Comparison of ENCODE assay signal across 11 mouse cellular contexts in the genomic region with DNA sequence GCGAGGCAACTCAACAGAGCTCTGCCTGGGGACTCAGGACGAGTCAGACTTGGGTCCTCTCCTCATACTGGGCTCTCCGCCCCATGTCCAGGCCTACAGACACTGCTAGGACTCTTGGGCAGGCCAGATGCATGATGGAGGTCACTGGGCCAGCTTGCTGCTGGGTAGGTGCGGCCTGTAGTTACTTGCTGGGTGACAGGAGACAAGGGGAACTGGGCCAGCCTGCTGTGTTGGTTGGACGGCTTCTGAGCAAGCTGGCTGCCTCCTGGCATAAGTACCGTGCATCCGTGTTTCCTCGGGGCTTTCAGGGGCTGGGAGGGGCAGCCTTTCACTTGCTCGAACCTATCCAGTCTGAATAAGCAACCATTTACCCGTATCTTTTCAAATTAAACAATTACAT. TPM values are rescaled to one million over a fixed set of nuclear protein-coding genes. Genes with fewer than 3 reads are reported as not detected.
DNase-seq lines count a peak whose midpoint lies in the region; ATAC-seq and TF ChIP-seq lines count a peak whose summit lies in the region.
"Had no signal": no experiment of that assay in that cellular context is flagged by ENCODE, and none has a peak within 500 bp of the region (broad histone marks: within the 10 kb centered on the region; RNA-seq: fewer than 3 reads in every experiment).

No protein-coding gene starts in this region.

- H3K4me2 ChIP-seq in intestine, embryonic 16.5 days (ENCODE audit: low read depth, low read length), result no peak overlapping the region
- no peak overlapping the region for H3K4me2 ChIP-seq in intestine, postnatal 0 days (replicated peaks; ENCODE audit: low read depth)
- no peak overlapping the region for H3K4me2 ChIP-seq in kidney, postnatal 0 days (ENCODE audit: low read length)

- H3K9me3 ChIP-seq in intestine, embryonic 16.5 days (ENCODE audit: control insufficient read depth, low read length), result no peaks in the 10 kb centered on the region
- H3K9me3 ChIP-seq in intestine, postnatal 0 days (ENCODE audit: control insufficient read depth), result no peaks in the 10 kb centered on the region
- no peaks in the 10 kb centered on the region for H3K9me3 ChIP-seq in ES-E14 (ENCODE audit: control insufficient read depth, insufficient read depth, low read depth, low read length)
- no peaks in the 10 kb centered on the region for H3K9me3 ChIP-seq in kidney, postnatal 0 days (replicated peaks; ENCODE audit: low read length)

- WGBS in intestine, embryonic 16.5 days, result 76% methylated on average over 10 of the region's 10 CpGs
- WGBS in intestine, postnatal 0 days, result 76% methylated on average over 10 of the region's 10 CpGs
- 73% methylated on average over 10 of the region's 10 CpGs for WGBS in kidney, postnatal 0 days

- H3K4me3 ChIP-seq in intestine, embryonic 16.5 days (ENCODE audit: low read length), result no peak overlapping the region
- H3K4me3 ChIP-seq in intestine, postnatal 0 days (ENCODE audit: low read depth, low read length), result no peak overlapping the region
- H3K4me3 ChIP-seq in ES-E14 (ENCODE audit: insufficient read depth in 1 of 2, low read depth in 1 of 2, low read length in 2 of 2, poor library complexity in 1 of 2, severe bottlenecking in 1 of 2), result no peak overlapping the region
- H3K4me3 ChIP-seq in brown adipose tissue, adult 24 weeks (ENCODE audit: insufficient read depth, low read depth, low read length), result no peak overlapping the region
- no peak overlapping the region for H3K4me3 ChIP-seq in kidney, postnatal 0 days (replicated peaks; ENCODE audit: low read depth, low read length)

- no peak overlapping the region for H3K27ac ChIP-seq in intestine, embryonic 16.5 days (ENCODE audit: low read length)
- no peak overlapping the region for H3K27ac ChIP-seq in intestine, postnatal 0 days (ENCODE audit: low read depth, low read length)
- H3K27ac ChIP-seq in ES-E14 (ENCODE audit: insufficient read depth, low read depth, low read length, poor library complexity, severe bottlenecking), result no peak overlapping the region
- peak overlapping the region; percentile 84 for H3K27ac ChIP-seq in brown adipose tissue, adult 24 weeks (replicated peaks; ENCODE audit: low read depth, low read length)
- H3K27ac ChIP-seq in kidney, postnatal 0 days, result peak overlapping the region; percentile 77

- 0 out of 2 replicates have a peak overlapping the region, but pooled peaks have one; percentile 37 for H3K9ac ChIP-seq in intestine, embryonic 16.5 days (ENCODE audit: low read depth, low read length)
- no peak overlapping the region for H3K9ac ChIP-seq in intestine, postnatal 0 days (ENCODE audit: low read depth, low read length)
- H3K9ac ChIP-seq in ES-E14 (ENCODE audit: insufficient read depth, low read depth, low read length, poor library complexity, severe bottlenecking), result peak overlapping the region; percentile 24; the same call in 1 of the 2 replicates
- 0 out of 2 replicates have a peak overlapping the region, but pooled peaks have one; percentile 23 for H3K9ac ChIP-seq in kidney, postnatal 0 days (ENCODE audit: low read depth, low read length)

- DNase-seq in ES-E14 (ENCODE audit: low read depth, low spot score), result no peak
- no peak for DNase-seq in kidney, postnatal 0 days (ENCODE audit: low spot score)
- DNase-seq in retina, embryonic 14.5 days (ENCODE audit: low spot score), result no peak
- DNase-seq in layer of hippocampus, adult 18-20 months (ENCODE audit: low spot score in 2 of 2), result no peak

- 0 out of 2 replicates have a peak, but pooled peaks have one; percentile 21 for ATAC-seq in intestine, embryonic 16.5 days
- ATAC-seq in intestine, postnatal 0 days, result no peak
- no peak for ATAC-seq in kidney, postnatal 0 days (replicated peaks; ENCODE audit: low FRiP score, low read depth)
- ATAC-seq: Patski had no signal

- in situ Hi-C loops in ES-E14 (cut with MboI; ENCODE audit: low sequenced_read_pairs in 2 of 2, unreplicated experiment in 2 of 2), result no loop called here

- H3K27me3 ChIP-seq in intestine, embryonic 16.5 days (replicated peaks; ENCODE audit: control insufficient read depth, insufficient read depth, low read length), result no peaks in the 10 kb centered on the region
- no peaks in the 10 kb centered on the region for H3K27me3 ChIP-seq in intestine, postnatal 0 days (replicated peaks; ENCODE audit: control insufficient read depth, insufficient read depth, low read length)
- H3K27me3 ChIP-seq in kidney, postnatal 0 days (ENCODE audit: insufficient read depth, low read length), result no peaks in the 10 kb centered on the region
- H3K27me3 ChIP-seq: Patski had no signal

- H3K4me1 ChIP-seq in intestine, embryonic 16.5 days (ENCODE audit: control insufficient read depth, insufficient read depth, low read length), result peaks cover 6% of the 10 kb centered on the region; the same call in 1 of the 2 replicates
- H3K4me1 ChIP-seq in intestine, postnatal 0 days (replicated peaks; ENCODE audit: control insufficient read depth, insufficient read depth, low read length), result no peaks in the 10 kb centered on the region
- H3K4me1 ChIP-seq in ES-E14 (ENCODE audit: control insufficient read depth in 2 of 2, insufficient read depth in 2 of 2, low read length in 2 of 2, poor library complexity in 1 of 2), result peaks cover 4 to 34% of the 10 kb centered on the region in 2 experiments; a peak in 2 of 4 replicates
- H3K4me1 ChIP-seq in brown adipose tissue, adult 24 weeks (ENCODE audit: control insufficient read depth, insufficient read depth, insufficient read length, low read length), result peaks cover 27% of the 10 kb centered on the region
- H3K4me1 ChIP-seq in kidney, postnatal 0 days (replicated peaks; ENCODE audit: insufficient read depth, low read length), result peaks cover 11% of the 10 kb centered on the region

- TF ChIP-seq CTCF in intestine, postnatal 0 days (IDR thresholded peaks at IDR 0.05; ENCODE audit: low read depth), result no peak
- no peak for TF ChIP-seq CTCF in kidney, postnatal 0 days (IDR thresholded peaks at IDR 0.05; ENCODE audit: low read depth)

- H3K36me3 ChIP-seq in intestine, embryonic 16.5 days (ENCODE audit: control insufficient read depth, insufficient read depth, low read length), result peaks cover 7% of the 10 kb centered on the region; the same call in 1 of the 2 replicates
- H3K36me3 ChIP-seq in intestine, postnatal 0 days (ENCODE audit: control insufficient read depth, insufficient read depth), result peaks cover 25% of the 10 kb centered on the region
- peaks cover 12% of the 10 kb centered on the region for H3K36me3 ChIP-seq in ES-E14 (ENCODE audit: control insufficient read depth, insufficient read depth, low read length, poor library complexity, severe bottlenecking)
- H3K36me3 ChIP-seq in kidney, postnatal 0 days (ENCODE audit: insufficient read depth, low read length), result peaks cover 19% of the 10 kb centered on the region; the same call in 1 of the 2 replicates

TF ChIP-seq in ES-E14, 5 proteins besides CTCF, POLR2A, EP300 and RAD21 (continues in another document):
- TF ChIP-seq ZC3H11A (IDR thresholded peaks at IDR 0.05; ENCODE audit: borderline replicate concordance, low read depth, low read length), result no peak
- no peak for TF ChIP-seq CHD2 (IDR thresholded peaks at IDR 0.05; ENCODE audit: low read depth, low read length)
- TF ChIP-seq MAFK (IDR thresholded peaks at IDR 0.05; ENCODE audit: insufficient read depth, low read depth, low read length), result no peak
- TF ChIP-seq HCFC1 (IDR thresholded peaks at IDR 0.05; ENCODE audit: borderline replicate concordance, insufficient read depth, low read length), result no peak

RNA-seq across cellular contexts. Expression of gene Dtx2, which starts 21.0 kb away (rescaled TPM):
- 20.6 and 21.6 TPM in 2 replicates for polyA plus RNA-seq in intestine, embryonic 16.5 days (2015; fragmentation: Nextera tagmentation; extraction: Ambion mirVana)
- polyA plus RNA-seq in intestine, postnatal 0 days (2015; fragmentation: Nextera tagmentation; extraction: Ambion mirVana), result 10.5 TPM in 2 replicates
- 26.7 and 28.3 TPM in 2 replicates for total RNA-seq in ES-E14 (2012; rRNA removed)
- polyA plus RNA-seq in brown adipose tissue, adult 24 weeks (2012; ENCODE audit: insufficient read depth, insufficient read length, missing spikeins), result 16.2 and 18.3 TPM in 2 replicates
- 21.8 and 22.7 TPM in 2 replicates for polyA plus RNA-seq in kidney, postnatal 0 days (2015; fragmentation: Nextera tagmentation; extraction: Ambion mirVana)
- 1 to 10 TPM; 8.8 to 9.2 TPM for total RNA-seq in layer of hippocampus, adult 18-20 months (2021)

RNA-seq across cellular contexts. Expression of gene Upk3b, which starts 22.7 kb away (rescaled TPM):
- 44.4 and 47.8 TPM in 2 replicates for polyA plus RNA-seq in intestine, embryonic 16.5 days (2015; fragmentation: Nextera tagmentation; extraction: Ambion mirVana)
- 18.3 and 21.3 TPM in 2 replicates for polyA plus RNA-seq in intestine, postnatal 0 days (2015; fragmentation: Nextera tagmentation; extraction: Ambion mirVana)
- 1.6 and 2.2 TPM in 2 replicates for total RNA-seq in ES-E14 (2012; rRNA removed)
- polyA plus RNA-seq in brown adipose tissue, adult 24 weeks (2012; ENCODE audit: insufficient read depth, insufficient read length, missing spikeins), result not detected in 2 replicates
- 5.1 and 6.0 TPM in 2 replicates for polyA plus RNA-seq in kidney, postnatal 0 days (2015; fragmentation: Nextera tagmentation; extraction: Ambion mirVana)
- total RNA-seq in layer of hippocampus, adult 18-20 months (2021), result not detected
- total RNA-seq: layer of hippocampus, postnatal 10 days had no signal

RNA-seq across cellular contexts. Expression of gene Zp3, which starts 35.7 kb away (rescaled TPM):
- 0.68 and 1.5 TPM in 2 replicates for polyA plus RNA-seq in intestine, embryonic 16.5 days (2015; fragmentation: Nextera tagmentation; extraction: Ambion mirVana)
- polyA plus RNA-seq in intestine, postnatal 0 days (2015; fragmentation: Nextera tagmentation; extraction: Ambion mirVana), result not detected in 2 replicates
- total RNA-seq in ES-E14 (2012; rRNA removed), result 12.7 and 16.1 TPM in 2 replicates
- polyA plus RNA-seq in brown adipose tissue, adult 24 weeks (2012; ENCODE audit: insufficient read depth, insufficient read length, missing spikeins), result not detected in 2 replicates
- 0.13 and 0.16 TPM in 2 replicates for polyA plus RNA-seq in kidney, postnatal 0 days (2015; fragmentation: Nextera tagmentation; extraction: Ambion mirVana)
- not detected for total RNA-seq in layer of hippocampus, adult 18-20 months (2021)
- total RNA-seq: layer of hippocampus, postnatal 10 days had no signal
- polyA plus RNA-seq: embryonic facial prominence, embryonic 11.5 days; gonadal fat pad, adult 2 months had no signal

RNA-seq across cellular contexts. Expression of gene Upk3bl, which starts 38.7 kb away (rescaled TPM):
- polyA plus RNA-seq in intestine, embryonic 16.5 days (2015; fragmentation: Nextera tagmentation; extraction: Ambion mirVana), result 0.82 and 2.3 TPM in 2 replicates
- 0.39 TPM in 1 of 2 replicates, not detected in the other for polyA plus RNA-seq in intestine, postnatal 0 days (2015; fragmentation: Nextera tagmentation; extraction: Ambion mirVana)
- total RNA-seq in ES-E14 (2012; rRNA removed), result 2.2 and 5.1 TPM in 2 replicates
- polyA plus RNA-seq in brown adipose tissue, adult 24 weeks (2012; ENCODE audit: insufficient read depth, insufficient read length, missing spikeins), result not detected in 2 replicates
- 4.0 and 6.1 TPM in 2 replicates for polyA plus RNA-seq in kidney, postnatal 0 days (2015; fragmentation: Nextera tagmentation; extraction: Ambion mirVana)
- under 1 TPM in 1 of 2 experiments, not detected in 1; 0.52 TPM for total RNA-seq in layer of hippocampus, adult 18-20 months (2021)
- total RNA-seq: layer of hippocampus, postnatal 10 days had no signal

RNA-seq across cellular contexts. Expression of gene Ssc4d, which starts 41.3 kb away (rescaled TPM):
- 2.3 and 2.9 TPM in 2 replicates for polyA plus RNA-seq in intestine, embryonic 16.5 days (2015; fragmentation: Nextera tagmentation; extraction: Ambion mirVana)
- polyA plus RNA-seq in intestine, postnatal 0 days (2015; fragmentation: Nextera tagmentation; extraction: Ambion mirVana), result 2.2 and 2.4 TPM in 2 replicates
- total RNA-seq in ES-E14 (2012; rRNA removed), result 10.9 and 11.0 TPM in 2 replicates
- 2.9 and 6.7 TPM in 2 replicates for polyA plus RNA-seq in brown adipose tissue, adult 24 weeks (2012; ENCODE audit: insufficient read depth, insufficient read length, missing spikeins)
- 6.7 and 7.5 TPM in 2 replicates for polyA plus RNA-seq in kidney, postnatal 0 days (2015; fragmentation: Nextera tagmentation; extraction: Ambion mirVana)
- total RNA-seq in layer of hippocampus, adult 18-20 months (2021), result 1 to 10 TPM; 1.1 to 1.4 TPM

Comparison
In these comparisons a context has a peak if more than half of its experiments do, and no peak if none do; other contexts are left out.
1. H3K27ac ChIP-seq: peak in brown adipose tissue, adult 24 weeks (single experiment) and kidney, postnatal 0 days (single experiment); none in intestine, embryonic 16.5 days (single experiment), intestine, postnatal 0 days (single experiment) and ES-E14 (single experiment).